Mouse (Mus musculus) central nervous system, embryonic 11.5 days (tissue): Measurements from ENCODE around the gene Csnk2a2. TPM values are rescaled to one million over a fixed set of nuclear protein-coding genes. Genes with fewer than 3 reads are reported as not detected.

Experiments used
- polyA plus RNA-seq: library from polyadenylated mRNA; depleted of rRNA; stranded (reverse); fragments of >200 nt; gene quantifications from 2 replicates; pipeline ENCODE4 v1.2.3, GENCODE M21; 2012; rRNA removed

Gene Csnk2a2
- 36.9 and 65.6 TPM in 2 replicates for polyA plus RNA-seq

GRCm38 (mm10) chr8:95490006-95490405, at the start of gene Csnk2a2:
TSS of gene Csnk2a2 (minus strand) at chr8:95490039.

GRCm38 (mm10) chr8:95533584-95534387, 43.9 kb upstream of the Csnk2a2 start, which contains the start of gene Ccdc113:
TSS of gene Ccdc113 (plus strand) at chr8:95534085.

GRCm38 (mm10) chr8:95434686-95435439, 55.0 kb downstream of the Csnk2a2 start, which contains the start of gene Cfap20:
TSS of gene Cfap20 (minus strand) at chr8:95434869.

Other genes starting within 250 kb of the Csnk2a2 start
- 0.12 and 0.17 TPM in 2 replicates for gene Cngb1, start 183.5 kb downstream of the Csnk2a2 start, polyA plus RNA-seq
- gene Tepp, start 179.5 kb downstream of the Csnk2a2 start, polyA plus RNA-seq: 0.24 TPM in 1 of 2 replicates, not detected in the other
- 13.1 and 15.4 TPM in 2 replicates for gene Zfp319, start 158.1 kb downstream of the Csnk2a2 start, polyA plus RNA-seq
- gene Usb1, start 157.8 kb downstream of the Csnk2a2 start, polyA plus RNA-seq: 33.3 and 53.2 TPM in 2 replicates
- gene Mmp15, start 137.8 kb downstream of the Csnk2a2 start, polyA plus RNA-seq: 15.4 and 17.8 TPM in 2 replicates
- gene Cfap20, start 55.2 kb downstream of the Csnk2a2 start, polyA plus RNA-seq: 83.7 and 123 TPM in 2 replicates
- 0.30 and 0.34 TPM in 2 replicates for gene Ccdc113, start 44.0 kb upstream of the Csnk2a2 start, polyA plus RNA-seq
- not detected in 2 replicates for gene Prss54, start 86.3 kb upstream of the Csnk2a2 start, polyA plus RNA-seq
- gene Gins3, start 143.4 kb upstream of the Csnk2a2 start, polyA plus RNA-seq: 16.3 and 17.5 TPM in 2 replicates
- gene Ndrg4, start 186.9 kb upstream of the Csnk2a2 start, polyA plus RNA-seq: 57.4 TPM in 2 replicates
- 28.8 and 48.6 TPM in 2 replicates for gene Setd6, start 225.8 kb upstream of the Csnk2a2 start, polyA plus RNA-seq